Mouse (Mus musculus): ENCODE results near the gene Abcc4. TPM values are rescaled to one million over a fixed set of nuclear protein-coding genes. Genes with fewer than 3 reads are reported as not detected.

Abcc4 gene
- total and polyA plus RNA-seq, 2 experiments from 2014 or later = 2.3 to 4.8 TPM

DNA sequence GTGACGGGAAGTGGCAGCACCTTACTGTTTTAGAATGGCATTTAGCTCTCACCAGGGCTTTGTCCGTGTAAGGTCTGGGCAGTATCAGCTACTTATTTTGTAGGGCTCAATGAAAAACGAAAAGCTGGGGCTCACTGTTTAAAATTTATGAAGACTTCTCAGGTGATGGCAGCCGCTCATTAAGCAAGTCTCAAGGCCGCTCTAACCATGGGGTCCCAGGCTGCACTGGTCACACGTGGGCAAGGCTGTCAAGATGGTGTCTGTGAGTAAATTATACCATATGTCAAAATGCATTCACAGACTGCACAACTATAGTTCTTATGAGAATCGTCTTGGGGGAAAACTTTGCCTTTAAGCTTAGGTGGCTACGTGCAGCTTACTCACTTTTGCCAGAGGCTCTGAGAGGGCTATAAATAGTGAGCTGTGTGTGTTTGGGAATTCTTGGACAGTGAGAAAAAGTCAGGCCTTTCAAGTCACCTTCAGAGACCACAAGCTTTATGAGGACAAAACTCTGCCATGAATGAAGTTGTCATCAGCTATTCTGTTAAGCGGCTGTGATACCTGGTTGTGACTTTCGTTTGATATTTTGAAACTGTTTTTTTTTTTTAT is 13.7 kb upstream of the Abcc4 start:
- 76% methylated on average over 10 of the region's 10 CpGs for WGBS
- Histone ChIP-seq H3K9me3 (ENCODE audit: low read length) (no peaks in the 10 kb centered on the region), H3K27ac (no peak overlapping the region), H3K4me2 (ENCODE audit: low read depth, low read length) (no peak overlapping the region), H3K4me3 (ENCODE audit: low read length) (no peak overlapping the region), H3K36me3 (ENCODE audit: insufficient read depth, low read length) (no peaks in the 10 kb centered on the region), H3K4me1 (ENCODE audit: insufficient read depth, low read length) (no peaks in the 10 kb centered on the region), H3K9ac (replicated peaks; ENCODE audit: low read length) (no peak overlapping the region), H3K27me3 (ENCODE audit: insufficient read depth, low read length) (no peaks in the 10 kb centered on the region)
- ATAC-seq (no peak), DNase-seq (ENCODE audit: low spot score) (no peak)
- no peak for TF ChIP-seq CTCF (IDR thresholded peaks at IDR 0.05; ENCODE audit: low read depth)

DNA sequence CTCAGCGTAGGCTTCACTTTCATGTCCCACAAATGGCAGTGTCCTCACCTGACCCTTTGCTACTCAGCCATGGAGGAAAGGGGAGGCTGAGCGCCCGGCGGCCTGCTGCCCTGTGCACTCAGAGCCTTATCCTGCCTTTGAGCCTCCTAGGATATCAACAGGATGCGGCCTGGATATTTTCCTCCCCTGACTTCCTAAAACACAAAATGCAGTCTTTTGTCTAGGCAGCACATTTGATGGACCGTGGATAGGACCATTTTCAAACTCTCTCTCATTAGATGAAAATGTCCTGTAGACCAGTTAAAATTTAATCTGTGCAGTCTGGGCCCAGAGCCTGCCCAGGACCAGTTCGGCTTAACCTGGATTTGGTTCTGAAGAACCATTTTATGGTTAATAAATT is 12.6 kb upstream of the Abcc4 start:
- Histone ChIP-seq H3K27me3 (ENCODE audit: insufficient read depth, low read length) (no peaks in the 10 kb centered on the region), H3K4me2 (ENCODE audit: low read depth, low read length) (no peak overlapping the region), H3K27ac (no peak overlapping the region), H3K4me3 (ENCODE audit: low read length) (no peak overlapping the region), H3K36me3 (ENCODE audit: insufficient read depth, low read length) (no peaks in the 10 kb centered on the region), H3K9me3 (ENCODE audit: low read length) (no peaks in the 10 kb centered on the region), H3K4me1 (ENCODE audit: insufficient read depth, low read length) (0 out of 2 replicates have a peak, but pooled peaks cover 1% of the 10 kb centered on the region), H3K9ac (replicated peaks; ENCODE audit: low read length) (no peak overlapping the region)
- no peak for TF ChIP-seq CTCF (IDR thresholded peaks at IDR 0.05; ENCODE audit: low read depth)
- 82% methylated on average over 7 of the region's 7 CpGs for WGBS
- DNase-seq (ENCODE audit: low spot score) = no peak
- ATAC-seq = no peak

DNA sequence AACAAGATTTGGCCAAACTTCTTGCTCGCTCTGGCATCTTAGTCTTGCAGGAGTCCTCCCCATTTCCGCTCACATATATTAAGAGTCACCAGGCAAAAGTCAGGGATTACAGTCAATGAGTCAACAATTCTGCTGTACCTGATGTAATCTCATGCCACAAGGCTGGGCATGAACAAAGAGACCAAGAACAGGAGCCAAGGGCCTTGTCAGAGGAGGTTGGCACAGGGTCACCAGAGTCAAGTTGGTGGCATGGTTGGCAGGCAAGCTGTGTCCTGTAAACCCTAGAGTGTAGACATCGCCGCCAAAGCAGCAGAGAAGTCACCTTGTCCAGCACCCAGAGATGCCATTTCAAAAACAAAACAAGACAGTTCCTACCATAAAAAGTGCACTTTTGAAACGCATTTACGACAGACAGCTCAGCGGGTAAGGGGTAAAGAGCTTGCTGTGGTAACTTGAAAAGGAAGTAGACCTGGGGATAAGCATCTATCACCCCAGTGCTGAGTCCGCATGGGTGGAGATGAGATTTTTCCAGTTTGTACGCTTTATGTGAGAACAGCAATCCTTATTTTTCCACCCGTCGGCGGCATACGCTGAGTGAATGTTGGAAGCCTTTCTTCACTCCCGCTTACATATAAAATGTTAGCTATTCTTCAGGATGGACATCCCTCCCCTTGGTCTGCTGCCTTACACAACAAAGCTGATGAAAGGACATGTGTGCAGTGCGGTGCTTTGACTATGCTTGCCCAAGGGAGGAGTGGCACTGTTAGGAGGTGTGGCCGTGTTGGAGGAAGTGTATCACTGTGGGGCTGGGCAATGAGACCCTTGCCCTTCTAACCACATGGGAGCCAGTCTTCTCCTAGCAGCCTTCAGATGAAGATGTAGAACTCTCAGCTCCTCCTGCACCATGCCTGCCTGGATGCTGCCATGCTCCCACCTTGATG is 10.6 kb upstream of the Abcc4 start:
- no peak overlapping the region for H3K9ac ChIP-seq (replicated peaks; ENCODE audit: low read length)
- WGBS = 91% methylated on average over 16 of the region's 16 CpGs
- no peak for TF ChIP-seq CTCF (IDR thresholded peaks at IDR 0.05; ENCODE audit: low read depth)

DNA sequence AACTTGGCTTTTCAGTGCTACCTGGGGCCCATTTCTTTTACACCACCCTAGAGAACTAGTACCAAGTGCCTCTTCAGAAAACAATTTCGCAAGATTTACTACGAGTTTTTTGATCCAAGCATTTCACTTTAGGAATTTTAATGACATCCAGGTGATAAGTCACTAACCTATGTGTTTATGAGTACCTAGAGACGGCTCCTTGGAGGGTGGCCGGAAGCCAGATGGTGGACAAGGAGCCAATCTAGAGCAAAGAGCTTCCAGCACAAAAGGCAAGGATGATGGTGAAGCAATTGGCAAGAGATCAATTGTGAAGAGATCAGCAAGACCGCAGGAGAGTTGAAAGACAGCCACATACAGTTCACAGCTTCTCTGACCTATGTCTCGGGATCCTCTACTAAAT is 8.7 kb upstream of the Abcc4 start:
- WGBS = 83% methylated on average over 6 of the region's 6 CpGs

More for the DNA sequence above, 10.6 kb upstream of the Abcc4 start:
- H3K36me3 ChIP-seq (ENCODE audit: insufficient read depth, low read length) = no peaks in the 10 kb centered on the region
- no peak overlapping the region for H3K27ac ChIP-seq
- DNase-seq (ENCODE audit: low spot score) (no peak), ATAC-seq (no peak)
- no peak overlapping the region for H3K4me3 ChIP-seq (ENCODE audit: low read length)
- no peaks in the 10 kb centered on the region for H3K9me3 ChIP-seq (ENCODE audit: low read length)
- no peaks in the 10 kb centered on the region for H3K27me3 ChIP-seq (ENCODE audit: insufficient read depth, low read length)
- peaks cover 6% of the 10 kb centered on the region; the same call in 1 of the 2 replicates for H3K4me1 ChIP-seq (ENCODE audit: insufficient read depth, low read length)
- no peak overlapping the region for H3K4me2 ChIP-seq (ENCODE audit: low read depth, low read length)

DNA sequence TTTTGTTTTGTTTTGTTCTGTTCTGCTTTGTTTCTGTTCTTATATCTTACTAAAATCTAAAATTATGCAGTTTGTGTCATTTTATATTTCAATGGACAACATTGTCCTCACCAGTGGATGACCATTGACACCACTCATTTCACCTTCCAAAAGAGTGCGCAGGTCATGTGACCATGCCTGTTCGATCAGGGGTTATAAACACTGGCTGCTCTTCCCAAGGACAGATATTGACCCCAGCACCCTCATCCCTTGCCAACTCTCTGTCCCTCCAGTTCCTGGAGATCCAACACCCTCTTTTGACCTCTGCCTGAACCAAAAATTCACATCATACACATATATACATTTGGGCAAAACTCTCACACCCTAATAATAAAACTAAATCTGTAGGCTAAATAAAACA is 8.3 kb upstream of the Abcc4 start:
- Histone ChIP-seq H3K36me3 (ENCODE audit: insufficient read depth, low read length) (no peaks in the 10 kb centered on the region), H3K4me2 (ENCODE audit: low read depth, low read length) (no peak overlapping the region), H3K27ac (no peak overlapping the region), H3K4me3 (ENCODE audit: low read length) (no peak overlapping the region), H3K27me3 (ENCODE audit: insufficient read depth, low read length) (no peaks in the 10 kb centered on the region), H3K4me1 (ENCODE audit: insufficient read depth, low read length) (peaks cover 11% of the 10 kb centered on the region; the same call in 1 of the 2 replicates), H3K9ac (replicated peaks; ENCODE audit: low read length) (no peak overlapping the region), H3K9me3 (ENCODE audit: low read length) (no peaks in the 10 kb centered on the region)
- no peak for TF ChIP-seq CTCF (IDR thresholded peaks at IDR 0.05; ENCODE audit: low read depth)
- ATAC-seq (no peak), DNase-seq (ENCODE audit: low spot score) (no peak)
- 89% methylated on average over 2 of the region's 2 CpGs for WGBS

More for the DNA sequence above, 8.7 kb upstream of the Abcc4 start:
- TF ChIP-seq CTCF (IDR thresholded peaks at IDR 0.05; ENCODE audit: low read depth) = no peak
- peaks cover 9% of the 10 kb centered on the region; the same call in 1 of the 2 replicates for H3K4me1 ChIP-seq (ENCODE audit: insufficient read depth, low read length)
- H3K9me3 ChIP-seq (ENCODE audit: low read length) = no peaks in the 10 kb centered on the region
- H3K4me2 ChIP-seq (ENCODE audit: low read depth, low read length) = no peak overlapping the region
- no peaks in the 10 kb centered on the region for H3K36me3 ChIP-seq (ENCODE audit: insufficient read depth, low read length)
- no peak overlapping the region for H3K27ac ChIP-seq
- no peak overlapping the region for H3K4me3 ChIP-seq (ENCODE audit: low read length)
- H3K27me3 ChIP-seq (ENCODE audit: insufficient read depth, low read length) = no peaks in the 10 kb centered on the region
- DNase-seq (ENCODE audit: low spot score) (no peak), ATAC-seq (no peak)
- H3K9ac ChIP-seq (replicated peaks; ENCODE audit: low read length) = no peak overlapping the region

DNA sequence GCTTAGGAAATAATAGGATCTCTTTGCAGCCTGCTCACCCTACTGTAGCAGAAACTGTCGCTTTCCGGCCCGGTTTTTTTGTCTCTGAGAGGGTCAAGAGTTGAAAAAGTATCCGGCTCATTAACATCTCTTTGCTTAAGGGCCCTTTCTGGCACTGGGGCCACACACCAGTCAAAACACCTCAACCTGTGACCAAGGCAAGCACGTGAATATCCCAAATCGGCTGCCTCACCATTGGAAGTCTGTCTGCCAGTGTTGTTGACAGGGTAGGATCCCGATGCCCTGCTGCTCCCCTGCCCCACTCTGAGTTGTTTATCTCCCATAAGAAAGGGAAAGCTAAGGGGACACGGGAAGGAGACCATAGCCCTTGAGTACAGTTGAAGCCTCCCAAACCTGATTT is 7.8 kb upstream of the Abcc4 start:
- DNase-seq (ENCODE audit: low spot score) (no peak), ATAC-seq (peak; percentile 4; the same call in 1 of the 2 replicates)
- WGBS = 9% methylated on average over 8 of the region's 8 CpGs
- no peak for TF ChIP-seq CTCF (IDR thresholded peaks at IDR 0.05; ENCODE audit: low read depth)
- Histone ChIP-seq H3K4me1 (ENCODE audit: insufficient read depth, low read length) (peaks cover 11% of the 10 kb centered on the region; the same call in 1 of the 2 replicates), H3K36me3 (ENCODE audit: insufficient read depth, low read length) (no peaks in the 10 kb centered on the region), H3K4me3 (ENCODE audit: low read length) (peak overlapping the region; percentile 33), H3K9ac (replicated peaks; ENCODE audit: low read length) (peak overlapping the region; percentile 53), H3K9me3 (ENCODE audit: low read length) (no peaks in the 10 kb centered on the region), H3K4me2 (ENCODE audit: low read depth, low read length) (peak overlapping the region; percentile 68), H3K27ac (no peak overlapping the region), H3K27me3 (ENCODE audit: insufficient read depth, low read length) (no peaks in the 10 kb centered on the region)
